Mouse (Mus musculus): Measurements from ENCODE around the gene Il17rb. TPM values are rescaled to one million over a fixed set of nuclear protein-coding genes. Genes with fewer than 3 reads are reported as not detected.

Gene Il17rb
- polyA plus RNA-seq, 1 experiment from 2014 or later, result 0.93 TPM

DNA sequence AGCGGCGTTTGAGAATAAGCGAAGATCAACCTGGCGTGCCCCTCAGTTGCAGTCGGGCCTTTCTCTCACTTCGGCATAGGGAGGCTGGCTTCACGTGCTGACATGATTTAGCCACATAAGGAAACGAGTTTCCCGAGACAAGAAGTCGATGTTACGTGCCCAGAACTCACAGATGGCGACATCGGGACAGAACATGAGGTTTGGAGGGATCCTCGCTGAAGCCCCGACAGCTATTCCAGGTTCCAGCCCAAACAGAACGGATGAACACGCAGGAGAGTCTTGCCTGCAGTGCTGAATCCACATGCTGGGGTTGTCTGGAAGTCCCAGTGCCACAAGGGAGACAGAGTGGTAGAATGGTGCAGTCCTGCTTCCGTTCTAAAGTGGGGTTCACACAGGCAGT is 29.7 kb upstream of the Il17rb start:
- H3K9ac ChIP-seq, result no peak overlapping the region
- no peaks in the 10 kb centered on the region for H3K9me3 ChIP-seq
- H3K4me3 ChIP-seq, result no peak overlapping the region
- no peak overlapping the region for H3K4me2 ChIP-seq
- no peaks in the 10 kb centered on the region for H3K4me1 ChIP-seq
- WGBS, result 87% methylated on average over 18 of the region's 18 CpGs
- no peak for ATAC-seq (ENCODE audit: insufficient number of reproducible peaks, low FRiP score, low TSS enrichment, low read depth)
- H3K36me3 ChIP-seq, result no peaks in the 10 kb centered on the region
- no peak overlapping the region for H3K27ac ChIP-seq
- no peaks in the 10 kb centered on the region for H3K27me3 ChIP-seq

DNA sequence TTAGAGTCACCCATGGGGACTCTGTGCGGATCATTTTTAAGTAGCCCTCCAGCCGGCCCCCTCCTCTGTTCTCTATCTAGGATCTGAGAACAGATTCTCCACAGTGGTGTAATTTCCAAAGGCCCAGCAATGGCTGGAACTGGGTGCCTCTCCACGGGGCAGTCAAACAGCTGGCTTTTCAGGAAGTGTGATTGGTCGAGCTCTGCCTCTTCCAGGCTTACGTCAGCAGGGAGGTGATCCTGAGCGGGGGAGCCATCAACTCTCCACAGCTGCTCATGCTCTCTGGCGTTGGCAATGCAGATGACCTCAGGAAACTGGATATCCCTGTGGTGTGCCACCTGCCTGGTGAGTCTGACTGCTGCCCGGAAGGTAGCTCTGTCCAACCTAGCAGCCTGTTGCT is 24.7 kb upstream of the Il17rb start:
- no peak overlapping the region for H3K27ac ChIP-seq
- H3K36me3 ChIP-seq, result no peaks in the 10 kb centered on the region
- H3K27me3 ChIP-seq, result no peaks in the 10 kb centered on the region
- no peaks in the 10 kb centered on the region for H3K9me3 ChIP-seq
- no peak for ATAC-seq (ENCODE audit: insufficient number of reproducible peaks, low FRiP score, low TSS enrichment, low read depth)
- H3K4me3 ChIP-seq, result no peak overlapping the region
- no peak overlapping the region for H3K4me2 ChIP-seq
- WGBS, result 57% methylated on average over 8 of the region's 8 CpGs
- H3K9ac ChIP-seq, result no peak overlapping the region
- no peaks in the 10 kb centered on the region for H3K4me1 ChIP-seq

GRCm38 (mm10) chr14:30027378-30027777 is 18.7 kb upstream of the Il17rb start:
- ATAC-seq (ENCODE audit: insufficient number of reproducible peaks, low FRiP score, low TSS enrichment, low read depth), result no peak
- Histone ChIP-seq H3K9me3 (no peaks in the 10 kb centered on the region), H3K4me3 (no peak overlapping the region), H3K36me3 (no peaks in the 10 kb centered on the region), H3K27ac (no peak overlapping the region), H3K27me3 (no peaks in the 10 kb centered on the region), H3K4me2 (no peak overlapping the region), H3K4me1 (no peaks in the 10 kb centered on the region), H3K9ac (no peak overlapping the region)
- 39% methylated on average over 2 of the region's 2 CpGs for WGBS

- Histone ChIP-seq H3K27ac (no peak overlapping the region), H3K9me3 (no peaks in the 10 kb centered on the region), H3K9ac (no peak overlapping the region), H3K4me1 (no peaks in the 10 kb centered on the region), H3K27me3 (no peaks in the 10 kb centered on the region), H3K4me3 (no peak overlapping the region), H3K4me2 (no peak overlapping the region), H3K36me3 (no peaks in the 10 kb centered on the region)
- no peak for ATAC-seq (ENCODE audit: insufficient number of reproducible peaks, low FRiP score, low TSS enrichment, low read depth)
- WGBS, result 48% methylated on average over 7 of the region's 7 CpGs
Observed at GRCm38 (mm10) chr14:30024387-30024786, 15.7 kb upstream of the Il17rb start.

DNA sequence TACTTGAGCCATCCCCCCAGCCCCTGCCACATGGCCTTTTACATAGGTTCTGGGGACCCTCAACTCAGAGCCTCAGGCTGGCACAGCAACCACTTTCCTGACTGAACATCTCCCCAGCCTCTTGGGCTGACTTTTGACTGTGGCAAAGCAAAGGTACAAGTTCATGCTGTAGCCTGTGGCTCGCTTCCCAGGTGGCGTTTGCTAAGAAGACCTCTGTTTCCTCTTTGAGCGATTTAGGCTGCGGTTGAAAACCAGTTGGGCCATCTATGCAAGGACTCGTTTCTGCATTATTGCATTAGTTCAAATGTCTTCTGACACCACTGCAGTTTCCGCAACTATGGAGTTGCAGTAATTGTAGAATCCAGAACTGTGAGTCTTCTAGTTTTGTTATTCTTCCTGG is 13.8 kb upstream of the Il17rb start:
- no peak overlapping the region for H3K4me2 ChIP-seq
- H3K9ac ChIP-seq, result no peak overlapping the region
- no peaks in the 10 kb centered on the region for H3K9me3 ChIP-seq
- H3K27ac ChIP-seq, result no peak overlapping the region
- 88% methylated on average over 6 of the region's 6 CpGs for WGBS
- H3K27me3 ChIP-seq, result no peaks in the 10 kb centered on the region
- no peaks in the 10 kb centered on the region for H3K36me3 ChIP-seq
- ATAC-seq (ENCODE audit: insufficient number of reproducible peaks, low FRiP score, low TSS enrichment, low read depth), result no peak
- 0 out of 2 replicates have a peak, but pooled peaks cover 4% of the 10 kb centered on the region for H3K4me1 ChIP-seq
- no peak overlapping the region for H3K4me3 ChIP-seq

DNA sequence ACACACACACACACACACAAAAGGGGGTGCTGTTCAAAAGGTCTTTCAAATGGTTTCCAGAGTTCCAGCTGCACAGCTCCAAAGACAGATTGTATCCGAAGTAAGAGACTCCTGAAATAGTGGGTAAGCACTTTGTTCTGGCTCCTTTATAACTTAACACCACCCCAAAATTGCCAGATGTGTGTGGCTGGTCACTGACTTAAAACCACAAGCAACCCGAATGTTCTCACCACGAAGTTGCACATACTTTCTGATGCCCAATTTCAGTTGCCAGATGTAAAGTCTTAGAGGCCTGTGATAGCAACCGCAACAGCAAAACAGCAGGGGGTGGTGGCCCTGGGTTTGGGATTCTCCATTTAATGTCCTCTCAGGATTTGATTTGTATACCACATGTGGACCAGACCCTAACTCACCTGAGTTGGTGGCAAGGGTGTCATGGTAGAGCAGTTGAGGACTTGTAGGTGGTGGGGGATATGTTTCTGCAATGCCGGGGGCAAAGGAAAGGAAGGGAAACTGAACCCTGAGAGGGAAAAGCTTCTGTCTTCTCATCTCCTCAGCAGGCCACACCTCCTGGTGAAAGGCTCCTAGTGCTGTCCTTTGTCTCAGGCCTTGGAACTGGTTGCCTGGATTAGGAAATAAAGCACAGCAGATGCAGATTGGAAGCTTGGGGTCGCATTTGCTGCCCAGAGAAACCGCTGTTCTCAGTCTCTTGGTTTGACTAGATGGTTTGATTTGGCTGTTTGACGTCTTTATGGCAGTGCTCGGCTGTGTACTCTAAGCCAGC is 11.3 kb upstream of the Il17rb start:
- Histone ChIP-seq H3K27me3 (no peaks in the 10 kb centered on the region), H3K9me3 (no peaks in the 10 kb centered on the region), H3K27ac (no peak overlapping the region), H3K9ac (no peak overlapping the region), H3K4me2 (no peak overlapping the region), H3K4me1 (peaks cover 4% of the 10 kb centered on the region; the same call in 1 of the 2 replicates), H3K36me3 (no peaks in the 10 kb centered on the region), H3K4me3 (no peak overlapping the region)
- no peak for ATAC-seq (ENCODE audit: insufficient number of reproducible peaks, low FRiP score, low TSS enrichment, low read depth)
- WGBS, result 37% methylated on average over 9 of the region's 9 CpGs

- Histone ChIP-seq H3K36me3 (no peaks in the 10 kb centered on the region), H3K27me3 (no peaks in the 10 kb centered on the region), H3K4me1 (peaks cover 4% of the 10 kb centered on the region; the same call in 1 of the 2 replicates), H3K4me2 (no peak overlapping the region), H3K9me3 (no peaks in the 10 kb centered on the region), H3K27ac (no peak overlapping the region), H3K4me3 (no peak overlapping the region), H3K9ac (no peak overlapping the region)
- ATAC-seq (ENCODE audit: insufficient number of reproducible peaks, low FRiP score, low TSS enrichment, low read depth), result no peak
- 90% methylated on average over 8 of the region's 8 CpGs for WGBS
Observed at GRCm38 (mm10) chr14:30019375-30019774, 10.7 kb upstream of the Il17rb start.

- no peak for ATAC-seq (ENCODE audit: insufficient number of reproducible peaks, low FRiP score, low TSS enrichment, low read depth)
- Histone ChIP-seq H3K4me2 (no peak overlapping the region), H3K9ac (no peak overlapping the region), H3K27me3 (no peaks in the 10 kb centered on the region), H3K4me3 (no peak overlapping the region), H3K4me1 (peaks cover 4% of the 10 kb centered on the region; the same call in 1 of the 2 replicates), H3K9me3 (no peaks in the 10 kb centered on the region), H3K36me3 (no peaks in the 10 kb centered on the region), H3K27ac (no peak overlapping the region)
- WGBS, result 90% methylated on average over 6 of the region's 6 CpGs
Observed at GRCm38 (mm10) chr14:30018846-30019245, 10.2 kb upstream of the Il17rb start.

- H3K9ac ChIP-seq, result no peak overlapping the region
- no peaks in the 10 kb centered on the region for H3K36me3 ChIP-seq
- no peak overlapping the region for H3K27ac ChIP-seq
- WGBS, result 94% methylated on average over 4 of the region's 4 CpGs
- H3K4me1 ChIP-seq, result peaks cover 4% of the 10 kb centered on the region; the same call in 1 of the 2 replicates
- no peak overlapping the region for H3K4me2 ChIP-seq
- no peak overlapping the region for H3K4me3 ChIP-seq
- H3K27me3 ChIP-seq, result no peaks in the 10 kb centered on the region
- no peaks in the 10 kb centered on the region for H3K9me3 ChIP-seq
- ATAC-seq (ENCODE audit: insufficient number of reproducible peaks, low FRiP score, low TSS enrichment, low read depth), result no peak
Observed at GRCm38 (mm10) chr14:30018463-30018801, 9.7 kb upstream of the Il17rb start.

GRCm38 (mm10) chr14:30017794-30018462 is 9.2 kb upstream of the Il17rb start:
- Histone ChIP-seq H3K9me3 (no peaks in the 10 kb centered on the region), H3K36me3 (no peaks in the 10 kb centered on the region), H3K9ac (no peak overlapping the region), H3K4me1 (peaks cover 4% of the 10 kb centered on the region; the same call in 1 of the 2 replicates), H3K4me3 (no peak overlapping the region), H3K4me2 (no peak overlapping the region), H3K27me3 (no peaks in the 10 kb centered on the region), H3K27ac (no peak overlapping the region)
- ATAC-seq (ENCODE audit: insufficient number of reproducible peaks, low FRiP score, low TSS enrichment, low read depth), result no peak
- WGBS, result 78% methylated on average over 8 of the region's 8 CpGs

- Histone ChIP-seq H3K4me2 (no peak overlapping the region), H3K36me3 (no peaks in the 10 kb centered on the region), H3K4me3 (no peak overlapping the region), H3K27me3 (no peaks in the 10 kb centered on the region), H3K9ac (no peak overlapping the region), H3K27ac (no peak overlapping the region), H3K4me1 (peaks cover 15% of the 10 kb centered on the region; the same call in 1 of the 2 replicates), H3K9me3 (no peaks in the 10 kb centered on the region)
- no peak for ATAC-seq (ENCODE audit: insufficient number of reproducible peaks, low FRiP score, low TSS enrichment, low read depth)
- WGBS, result 83% methylated on average over 5 of the region's 5 CpGs
Observed at GRCm38 (mm10) chr14:30016666-30017065, 8.0 kb upstream of the Il17rb start.

DNA sequence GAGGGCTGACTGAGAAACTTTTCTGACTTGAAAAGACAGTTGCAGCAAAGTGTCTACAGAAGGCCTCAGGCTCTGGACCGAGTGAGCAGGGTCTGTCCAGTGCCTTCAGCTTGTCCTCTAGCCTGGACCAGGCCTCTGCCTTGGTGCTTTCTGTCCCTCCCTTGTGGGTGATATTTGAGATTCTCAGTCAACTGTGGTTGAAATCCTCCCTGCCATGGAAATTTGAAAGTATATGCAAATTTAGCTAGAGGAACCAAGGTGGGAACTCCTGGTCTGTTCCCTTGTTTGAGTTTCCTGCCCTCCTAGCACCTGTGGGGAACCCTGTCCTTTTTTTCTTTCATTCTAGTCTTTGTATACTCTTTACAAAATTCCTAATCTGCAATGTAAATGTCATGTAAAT is 6.3 kb upstream of the Il17rb start:
- Histone ChIP-seq H3K4me1 (peaks cover 19% of the 10 kb centered on the region), H3K36me3 (no peaks in the 10 kb centered on the region), H3K9me3 (no peaks in the 10 kb centered on the region), H3K9ac (no peak overlapping the region), H3K27me3 (no peaks in the 10 kb centered on the region), H3K4me3 (no peak overlapping the region), H3K4me2 (no peak overlapping the region), H3K27ac (no peak overlapping the region)
- no peak for ATAC-seq (ENCODE audit: insufficient number of reproducible peaks, low FRiP score, low TSS enrichment, low read depth)
- WGBS, result 66% methylated on average over 1 of the region's 1 CpGs

All from limb, embryonic 15.5 days (tissue).